Mouse (Mus musculus): ENCODE data around the gene Usp54. TPM values are rescaled to one million over a fixed set of nuclear protein-coding genes. Genes with fewer than 3 reads are reported as not detected.
"Not testable (repeated sequence)": the region's sequence is repeated elsewhere in the genome, so short reads cannot be mapped to it uniquely, and the experiment has no call there.

Usp54 gene
- total and polyA plus RNA-seq, 3 experiments, result 5.3 to 11.7 (median 5.4) TPM

DNA sequence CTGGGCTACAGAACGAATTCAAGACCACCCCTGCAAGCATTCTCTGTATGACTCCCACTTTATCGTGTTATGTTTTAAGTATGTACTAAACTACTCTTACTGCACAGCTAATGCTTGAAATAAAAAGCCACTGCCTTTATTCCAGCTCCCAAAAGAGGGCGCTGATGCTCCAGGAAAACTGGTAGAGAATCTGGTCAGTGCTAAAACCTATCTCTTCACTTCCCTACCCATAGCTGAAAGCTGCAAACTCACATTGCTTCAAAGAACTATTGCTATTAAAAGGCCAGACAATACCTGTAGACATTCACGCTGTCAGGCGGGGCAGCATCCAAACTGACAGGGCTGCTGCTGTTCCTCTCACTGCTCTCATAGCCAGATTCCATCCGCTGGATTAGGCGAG lies 64.7 kb downstream of the Usp54 start:
- H3K9ac ChIP-seq (ENCODE audit: insufficient read depth, low read depth), result no peak overlapping the region
- no peak overlapping the region for H3K4me3 ChIP-seq (replicated peaks in 1 of 3; ENCODE audit: low read depth in 2 of 3, low read length in 2 of 3, poor library complexity in 1 of 3)
- no peaks in the 10 kb centered on the region for H3K9me3 ChIP-seq (replicated peaks; ENCODE audit: low read length)
- no peak overlapping the region for H3K4me2 ChIP-seq (ENCODE audit: insufficient read depth, low read depth, poor library complexity, severe bottlenecking)
- dilution Hi-C loops (cut with MboI; ENCODE audit: extremely low pct_ligation_motif_present, extremely low pct_unique_long_range_greater_than_20kb, low sequenced_read_pairs) (no loop called here), in situ Hi-C loops (cut with MboI; ENCODE audit: low pct_ligation_motif_present, low pct_unique_long_range_greater_than_20kb, low sequenced_read_pairs) (loop anchor here (5.0 kb wide), 1 partner anchor 81 kb away; the partner anchor contains the start of gene Myoz1)
- DNase-seq (ENCODE audit: extremely low read depth), result peak; percentile 67
- H3K27ac ChIP-seq (ENCODE audit: insufficient read depth, low read depth), result no peak overlapping the region
- no peaks in the 10 kb centered on the region for H3K27me3 ChIP-seq (replicated peaks)
- no peaks in the 10 kb centered on the region for H3K79me2 ChIP-seq (replicated peaks; ENCODE audit: control insufficient read depth, extremely low read depth, insufficient read depth, poor library complexity, severe bottlenecking)
- TF ChIP-seq E2F4 (IDR thresholded peaks at IDR 0.05; ENCODE audit: insufficient replicate concordance, low read depth, low read length) (no peak), POLR2AphosphoS2 (IDR thresholded peaks at IDR 0.05; ENCODE audit: low read depth, low read length) (no peak), JUN (IDR thresholded peaks at IDR 0.05; ENCODE audit: insufficient read depth, low read depth, low read length) (no peak), CTCF (conservative IDR thresholded peaks at IDR 0.05 in 1 of 2, IDR thresholded peaks at IDR 0.05 in 1 of 2; ENCODE audit: low read depth in 2 of 2, low read length in 2 of 2) (peak; percentile 58 to 95), SMC3 (IDR thresholded peaks at IDR 0.05; ENCODE audit: low read depth, low read length) (peak; percentile 67), RAD21 (IDR thresholded peaks at IDR 0.05; ENCODE audit: low read depth, low read length) (peak; percentile 93), ELF1 (IDR thresholded peaks at IDR 0.05; ENCODE audit: low read depth, low read length) (peak; percentile 34; the same call in 1 of the 2 replicates), ETS1 (conservative IDR thresholded peaks at IDR 0.05; ENCODE audit: low read depth, low read length) (no peak), TBP (conservative IDR thresholded peaks at IDR 0.05; ENCODE audit: low read depth, low read length) (no peak), BHLHE40 (IDR thresholded peaks at IDR 0.05; ENCODE audit: low read depth, low read length) (no peak), PAX5 (IDR thresholded peaks at IDR 0.05; ENCODE audit: low read length) (no peak), JUND (conservative IDR thresholded peaks at IDR 0.05; ENCODE audit: low read depth, low read length) (no peak), RCOR1 (conservative IDR thresholded peaks at IDR 0.05; ENCODE audit: low read depth, low read length) (no peak), MAFK (IDR thresholded peaks at IDR 0.05; ENCODE audit: insufficient replicate concordance, low read length) (no peak), MAX (IDR thresholded peaks at IDR 0.05; ENCODE audit: low read length) (no peak)
- peaks cover 15 to 51% of the 10 kb centered on the region in 2 experiments for H3K36me3 ChIP-seq (replicated peaks in 1 of 2; ENCODE audit: control insufficient read depth in 1 of 2, insufficient read depth in 1 of 2, low read length in 1 of 2)
- no peaks in the 10 kb centered on the region for H3K4me1 ChIP-seq (ENCODE audit: control insufficient read depth in 1 of 2, insufficient read depth in 2 of 2)

DNA sequence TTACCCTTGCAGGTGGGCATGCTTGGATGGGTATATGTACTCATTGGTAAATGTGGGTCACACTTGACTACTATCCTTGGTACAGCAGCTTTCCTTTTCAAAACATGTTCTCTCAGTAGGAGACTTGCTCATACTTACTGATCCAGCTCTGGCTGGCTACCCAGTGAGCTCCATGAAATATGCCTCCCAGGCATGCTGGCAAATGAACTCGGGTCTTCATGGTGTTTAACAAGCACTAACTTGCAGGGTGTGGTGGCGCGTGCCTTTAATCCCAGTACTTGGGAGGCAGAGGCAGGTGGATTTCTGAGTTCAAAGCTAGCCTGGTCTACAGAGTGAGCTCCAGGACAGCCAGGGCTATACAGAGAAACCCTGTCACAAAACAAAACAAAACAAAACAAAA lies 67.7 kb downstream of the Usp54 start:
- H3K27ac ChIP-seq (ENCODE audit: insufficient read depth, low read depth); H3K9ac ChIP-seq (ENCODE audit: insufficient read depth, low read depth); H3K4me3 ChIP-seq (replicated peaks in 1 of 3; ENCODE audit: low read depth in 2 of 3, low read length in 2 of 3, poor library complexity in 1 of 3); H3K27me3 ChIP-seq (replicated peaks); H3K4me2 ChIP-seq (ENCODE audit: insufficient read depth, low read depth, poor library complexity, severe bottlenecking); H3K9me3 ChIP-seq (replicated peaks; ENCODE audit: low read length); dilution Hi-C loops (cut with MboI; ENCODE audit: extremely low pct_ligation_motif_present, extremely low pct_unique_long_range_greater_than_20kb, low sequenced_read_pairs); H3K4me1 ChIP-seq (ENCODE audit: control insufficient read depth in 1 of 2, insufficient read depth in 2 of 2); in situ Hi-C loops (cut with MboI; ENCODE audit: low pct_ligation_motif_present, low pct_unique_long_range_greater_than_20kb, low sequenced_read_pairs); H3K79me2 ChIP-seq (replicated peaks; ENCODE audit: control insufficient read depth, extremely low read depth, insufficient read depth, poor library complexity, severe bottlenecking); DNase-seq (ENCODE audit: extremely low read depth): not testable (repeated sequence)
- peaks cover 16 to 70% of the 10 kb centered on the region in 2 experiments for H3K36me3 ChIP-seq (replicated peaks in 1 of 2; ENCODE audit: control insufficient read depth in 1 of 2, insufficient read depth in 1 of 2, low read length in 1 of 2)

Measured in CH12.LX (cell line).